10 mouse cellular contexts compared by ENCODE assay signal in the genomic region with DNA sequence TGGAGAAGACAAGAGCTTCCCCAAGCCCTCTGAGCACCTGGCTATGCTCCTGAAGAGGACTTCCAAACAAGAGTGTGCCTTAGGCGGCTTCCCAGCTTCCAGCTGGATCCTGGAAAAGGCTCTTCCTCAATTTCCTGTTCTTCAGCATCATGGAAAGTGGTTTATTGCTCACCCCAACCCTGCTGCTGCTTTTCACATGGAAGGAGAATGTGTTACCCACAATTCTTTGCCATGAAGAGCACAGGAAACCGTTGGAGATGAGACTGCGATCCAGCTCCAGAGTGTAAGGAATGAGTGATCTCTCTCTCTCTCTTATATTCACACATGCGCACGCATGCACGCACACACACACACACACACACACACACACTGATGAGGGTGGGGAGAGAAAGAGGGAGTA.
DNase-seq lines count a peak whose midpoint lies in the region; ATAC-seq and TF ChIP-seq lines count a peak whose summit lies in the region.
"Had no signal": no experiment of that assay in that cellular context is flagged by ENCODE, and none has a peak within 500 bp of the region (broad histone marks: within the 10 kb centered on the region; RNA-seq: fewer than 3 reads in every experiment).

No protein-coding gene starts in this region.

- no peaks in the 10 kb centered on the region for H3K27me3 ChIP-seq in kidney, adult 2 months (replicated peaks; ENCODE audit: control insufficient read depth, insufficient read depth, low read length)
- no peaks in the 10 kb centered on the region for H3K27me3 ChIP-seq in kidney, embryonic 14.5 days (ENCODE audit: control insufficient read depth, insufficient read depth, low read length)
- no peaks in the 10 kb centered on the region for H3K27me3 ChIP-seq in embryonic facial prominence, embryonic 14.5 days (replicated peaks; ENCODE audit: control insufficient read depth, insufficient read depth, low read length)
- no peaks in the 10 kb centered on the region for H3K27me3 ChIP-seq in heart, postnatal 0 days (ENCODE audit: control insufficient read depth, insufficient read depth, low read length)

- no peaks in the 10 kb centered on the region for H3K9me3 ChIP-seq in kidney, embryonic 14.5 days (ENCODE audit: control insufficient read depth, low read length)
- H3K9me3 ChIP-seq in embryonic facial prominence, embryonic 14.5 days (ENCODE audit: control insufficient read depth, low read length), result no peaks in the 10 kb centered on the region
- H3K9me3 ChIP-seq in heart, postnatal 0 days (replicated peaks; ENCODE audit: control insufficient read depth, low read length), result no peaks in the 10 kb centered on the region

- no peak overlapping the region for H3K4me2 ChIP-seq in kidney, embryonic 14.5 days (replicated peaks; ENCODE audit: low read depth, low read length)
- H3K4me2 ChIP-seq in embryonic facial prominence, embryonic 14.5 days (ENCODE audit: low read depth, low read length), result peak overlapping the region; percentile 19
- H3K4me2 ChIP-seq in heart, postnatal 0 days (ENCODE audit: low read depth, low read length), result no peak overlapping the region

- no peak overlapping the region for H3K9ac ChIP-seq in kidney, embryonic 14.5 days (ENCODE audit: low read depth, low read length)
- H3K9ac ChIP-seq in embryonic facial prominence, embryonic 14.5 days (ENCODE audit: low read depth, low read length), result no peak overlapping the region
- no peak overlapping the region; the same call in 1 of the 2 replicates for H3K9ac ChIP-seq in heart, postnatal 0 days (replicated peaks; ENCODE audit: low read depth, low read length)

- DNase-seq in kidney, adult 2 months, result peak; percentile 38
- DNase-seq in embryonic facial prominence, embryonic 14.5 days (ENCODE audit: low spot score), result peak; percentile 74
- DNase-seq in heart, postnatal 0 days (ENCODE audit: low spot score), result peak; percentile 25
- DNase-seq in lung, postnatal 10 days, result peak; percentile 39
- no peak for DNase-seq in cerebellum, adult 11-12 months
- no peak for DNase-seq in left cerebral cortex, adult 2 months (ENCODE audit: extremely low spot score in 1 of 2, low spot score in 2 of 2)
- no peak for DNase-seq in ovary, adult 18-20 months (ENCODE audit: low spot score)
- DNase-seq: thymus, adult 18-20 months had no signal

- peaks cover 5% of the 10 kb centered on the region for H3K4me1 ChIP-seq in kidney, adult 2 months (ENCODE audit: control insufficient read depth, insufficient read depth, low read length)
- peaks cover 5% of the 10 kb centered on the region; the same call in 1 of the 2 replicates for H3K4me1 ChIP-seq in kidney, embryonic 14.5 days (ENCODE audit: control insufficient read depth, insufficient read depth, low read length)
- H3K4me1 ChIP-seq in embryonic facial prominence, embryonic 14.5 days (ENCODE audit: control insufficient read depth, insufficient read depth, low read length), result peaks cover 27% of the 10 kb centered on the region
- H3K4me1 ChIP-seq in heart, postnatal 0 days (ENCODE audit: control insufficient read depth, insufficient read depth), result peaks cover 29% of the 10 kb centered on the region

- WGBS in kidney, adult 2 months, result 76% methylated on average over 6 of the region's 6 CpGs
- WGBS in kidney, embryonic 14.5 days, result 76% methylated on average over 6 of the region's 6 CpGs
- WGBS in embryonic facial prominence, embryonic 14.5 days, result 60% methylated on average over 6 of the region's 6 CpGs
- 68% methylated on average over 6 of the region's 6 CpGs for WGBS in heart, postnatal 0 days

- intact Hi-C loops in left cerebral cortex, adult 2 months (cut with DNase I), result no loop called here

- peak overlapping the region; percentile 87 for H3K27ac ChIP-seq in kidney, adult 2 months (ENCODE audit: insufficient read depth, low read depth, low read length)
- H3K27ac ChIP-seq in kidney, embryonic 14.5 days (ENCODE audit: low read depth, low read length), result no peak overlapping the region; the same call in 1 of the 2 replicates
- peak overlapping the region; percentile 94 for H3K27ac ChIP-seq in embryonic facial prominence, embryonic 14.5 days (replicated peaks; ENCODE audit: low read depth, low read length)
- peak overlapping the region; percentile 96 for H3K27ac ChIP-seq in heart, postnatal 0 days (ENCODE audit: low read depth)
- H3K27ac ChIP-seq in left cerebral cortex, adult 2 months, result no peak overlapping the region

- no peak for TF ChIP-seq EP300 in heart, postnatal 0 days (IDR thresholded peaks at IDR 0.05; ENCODE audit: low read depth)

- H3K36me3 ChIP-seq in kidney, adult 2 months (ENCODE audit: control insufficient read depth, insufficient read depth, low read length), result no peaks in the 10 kb centered on the region
- H3K36me3 ChIP-seq in kidney, embryonic 14.5 days (ENCODE audit: control insufficient read depth, insufficient read depth, low read length), result no peaks in the 10 kb centered on the region
- no peaks in the 10 kb centered on the region for H3K36me3 ChIP-seq in embryonic facial prominence, embryonic 14.5 days (ENCODE audit: control insufficient read depth, insufficient read depth, low read length)
- H3K36me3 ChIP-seq in heart, postnatal 0 days (replicated peaks; ENCODE audit: control insufficient read depth, insufficient read depth, low read length), result no peaks in the 10 kb centered on the region

- ATAC-seq in kidney, embryonic 14.5 days (ENCODE audit: low FRiP score, low TSS enrichment), result no peak
- peak; percentile 23; the same call in 1 of the 2 replicates for ATAC-seq in embryonic facial prominence, embryonic 14.5 days (ENCODE audit: low read depth)
- ATAC-seq in heart, postnatal 0 days (ENCODE audit: insufficient read depth, low read depth), result peak; percentile 15; the same call in 1 of the 2 replicates
- ATAC-seq: activated CD4-positive, CD25-positive, alpha-beta regulatory T cell, adult 4 months had no signal

- TF ChIP-seq POLR2A in kidney, adult 2 months (IDR thresholded peaks at IDR 0.05; ENCODE audit: low read depth, low read length), result no peak

- no peak overlapping the region for H3K4me3 ChIP-seq in kidney, adult 2 months (ENCODE audit: insufficient read depth, low read depth, low read length)
- no peak overlapping the region for H3K4me3 ChIP-seq in kidney, embryonic 14.5 days (ENCODE audit: low read length)
- no peak overlapping the region for H3K4me3 ChIP-seq in embryonic facial prominence, embryonic 14.5 days (ENCODE audit: low read depth, low read length)
- no peak overlapping the region for H3K4me3 ChIP-seq in heart, postnatal 0 days (ENCODE audit: low read depth, low read length)
- H3K4me3 ChIP-seq in left cerebral cortex, adult 2 months, result no peak overlapping the region

- no peak for TF ChIP-seq CTCF in kidney, adult 2 months (conservative IDR thresholded peaks at IDR 0.05; ENCODE audit: insufficient read depth, insufficient read length, low read depth, low read length)
- TF ChIP-seq CTCF in heart, postnatal 0 days (IDR thresholded peaks at IDR 0.05; ENCODE audit: low read depth), result no peak
- TF ChIP-seq CTCF in left cerebral cortex, adult 2 months (IDR thresholded peaks at IDR 0.05), result no peak

Comparison
In these comparisons a context has a peak if more than half of its experiments do, and no peak if none do; other contexts are left out.
1. H3K27ac ChIP-seq: peak in kidney, adult 2 months (single experiment), embryonic facial prominence, embryonic 14.5 days (single experiment) and heart, postnatal 0 days (single experiment); none in kidney, embryonic 14.5 days (single experiment) and left cerebral cortex, adult 2 months (single experiment).
2. DNase-seq: peak in kidney, adult 2 months (single experiment), embryonic facial prominence, embryonic 14.5 days (single experiment), heart, postnatal 0 days (single experiment) and lung, postnatal 10 days (single experiment); none in cerebellum, adult 11-12 months (single experiment), left cerebral cortex, adult 2 months (0 of 2) and ovary, adult 18-20 months (single experiment).